Mouse (Mus musculus): ENCODE data around the gene Olfr957. TPM values are rescaled to one million over a fixed set of nuclear protein-coding genes. Genes with fewer than 3 reads are reported as not detected.

Gene Olfr957
- polyA plus RNA-seq (2015; fragmentation: Nextera tagmentation; extraction: Ambion mirVana): not detected in 2 replicates

DNA sequence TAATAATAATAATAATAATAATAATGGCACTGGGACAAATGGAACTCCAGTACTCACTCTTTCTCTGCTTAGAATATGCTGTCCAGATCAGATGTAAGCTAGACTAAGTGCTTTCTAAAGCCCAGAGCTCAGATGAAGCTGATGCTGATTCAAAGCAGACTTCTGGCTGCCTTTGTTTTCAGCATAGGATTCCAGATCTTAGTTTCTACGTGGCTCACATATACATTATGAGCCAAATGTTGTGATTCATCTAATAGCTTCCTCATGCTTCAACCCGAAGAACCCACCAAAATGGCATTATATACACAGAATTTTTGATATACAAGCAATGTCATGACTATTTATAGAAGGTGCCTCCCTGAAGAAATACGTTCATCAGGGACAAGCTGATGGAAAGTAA lies at the start of gene Olfr957:
Gene Olfr957, minus strand, starts transcription at position 279 of the 400 bp plus-strand sequence.
- DNase-seq (ENCODE audit: low spot score): no peak

DNA sequence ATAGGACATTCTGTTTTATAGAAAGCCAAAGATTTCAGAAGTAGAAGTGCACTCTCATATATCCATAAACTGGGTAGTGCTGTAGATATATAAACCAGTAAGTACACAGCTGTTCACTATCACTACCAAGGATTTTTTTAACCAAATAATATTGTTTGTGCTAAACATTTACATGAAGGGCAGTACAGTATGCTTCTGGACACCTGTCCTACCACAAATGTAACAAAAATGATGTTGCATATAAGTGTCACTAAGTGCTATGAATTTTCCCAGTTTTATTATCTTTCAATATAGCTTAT lies 42.7 kb upstream of the Olfr957 start:
- no peak for DNase-seq (ENCODE audit: low spot score)

DNA sequence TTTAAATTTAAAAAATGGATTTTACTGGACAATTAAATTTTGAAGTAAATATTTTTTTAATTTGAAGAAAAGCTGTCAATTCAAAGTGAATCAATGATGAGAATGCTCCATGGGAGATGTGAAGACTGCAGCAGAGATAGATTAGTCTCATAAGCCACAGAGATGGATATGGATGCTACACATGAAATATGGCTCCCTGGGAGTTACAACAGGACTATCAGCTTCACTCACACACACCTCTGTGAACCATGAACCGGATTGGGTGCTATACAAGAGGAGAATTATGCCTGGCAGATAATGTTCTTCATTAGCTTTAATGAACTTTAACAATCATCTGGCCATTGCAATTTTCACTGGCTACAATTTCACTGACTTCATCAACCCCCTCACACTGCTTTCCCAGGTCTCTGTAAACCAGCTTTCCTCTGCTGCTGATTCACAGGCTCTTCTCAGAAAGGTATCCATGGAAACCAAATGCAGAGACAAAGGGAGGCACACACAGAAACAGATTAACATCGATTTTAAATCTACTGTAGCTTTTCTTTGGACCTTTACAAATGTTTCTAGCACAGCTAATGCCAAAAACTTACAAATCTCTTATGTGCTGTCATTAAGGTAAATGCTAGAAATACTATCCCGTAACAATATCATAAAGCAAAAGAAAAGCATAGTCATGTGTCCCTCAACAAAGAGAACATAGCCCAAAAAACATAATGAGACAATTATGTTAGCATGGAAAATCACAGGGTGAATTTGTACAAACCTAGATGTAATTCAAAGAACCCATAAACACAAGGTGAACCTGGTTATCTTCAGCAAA lies 42.1 kb upstream of the Olfr957 start:
- no peak for DNase-seq (ENCODE audit: low spot score)

DNA sequence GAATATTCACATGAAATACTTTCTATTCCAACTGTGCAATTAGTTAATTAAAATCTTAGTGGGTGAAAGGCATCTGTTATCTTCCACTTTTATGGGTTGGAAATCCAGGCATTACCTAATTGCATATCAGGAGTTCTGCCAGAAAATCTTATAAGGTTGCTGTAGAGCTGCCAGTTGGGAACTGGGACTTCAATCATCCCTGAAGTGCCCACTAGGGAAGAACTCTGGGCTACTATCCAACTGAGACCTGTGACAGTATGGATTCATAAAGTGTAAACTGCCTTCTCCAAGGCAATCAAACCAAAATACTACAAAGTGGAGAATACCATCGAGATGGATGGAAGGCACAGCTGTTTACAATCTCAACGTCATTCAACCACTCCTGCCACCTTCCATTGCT lies 38.3 kb upstream of the Olfr957 start, which contains the start of gene Olfr958:
Gene Olfr958, minus strand, starts transcription at position 109 of the 400 bp plus-strand sequence.
- no peak for DNase-seq (ENCODE audit: low spot score)

DNA sequence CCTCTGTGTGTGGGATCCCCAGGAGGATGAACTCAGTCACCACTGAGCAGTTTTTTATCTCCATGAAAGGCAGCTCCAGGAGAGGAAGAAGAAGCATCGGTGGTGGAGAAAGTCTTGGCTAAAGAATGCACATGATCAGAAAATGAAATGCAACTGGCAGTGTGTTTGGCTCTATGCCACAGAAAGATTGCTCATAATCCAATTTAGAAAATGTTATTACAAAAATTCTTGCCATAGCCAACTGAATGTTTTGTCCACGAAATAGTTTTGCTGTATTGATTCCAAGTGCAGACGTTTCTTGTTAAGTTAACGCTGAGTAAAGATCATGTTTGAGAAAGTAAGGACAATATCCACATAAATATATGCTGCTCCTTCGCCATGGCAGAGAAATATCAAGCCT lies 35.2 kb upstream of the Olfr957 start:
- DNase-seq (ENCODE audit: low spot score): no peak

DNA sequence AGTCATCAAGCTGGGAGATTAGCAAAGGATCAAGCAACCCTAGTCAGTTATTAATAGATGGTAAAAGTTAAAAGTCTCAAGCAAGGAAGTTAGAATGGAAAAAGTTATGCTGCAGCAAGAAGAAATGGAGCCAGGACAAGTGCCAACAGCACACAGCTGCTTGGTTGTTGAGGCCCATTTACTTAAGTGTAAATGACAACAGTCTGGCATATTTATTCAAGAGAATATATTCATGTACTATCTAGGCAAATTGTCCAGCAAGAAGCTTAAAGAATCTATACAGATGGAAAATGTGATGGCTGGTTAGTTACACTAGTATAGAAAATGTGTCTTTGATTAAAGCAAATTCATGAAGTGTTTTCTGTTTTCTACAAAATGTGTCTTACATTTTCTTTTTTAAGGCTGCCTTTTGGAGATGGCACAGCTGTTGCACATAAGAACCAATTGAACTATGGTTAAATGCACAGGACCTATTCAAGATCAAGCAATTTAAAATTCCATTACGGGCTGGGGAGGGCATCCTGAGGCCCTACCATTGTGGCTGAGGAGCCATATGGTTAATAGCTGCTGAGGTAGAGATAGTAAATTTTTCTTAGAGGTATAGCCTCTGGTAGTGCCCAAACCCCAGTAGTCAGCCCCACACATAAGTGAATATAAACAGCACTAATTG lies 8.1 kb upstream of the Olfr957 start:
- DNase-seq (ENCODE audit: low spot score): no peak

DNA sequence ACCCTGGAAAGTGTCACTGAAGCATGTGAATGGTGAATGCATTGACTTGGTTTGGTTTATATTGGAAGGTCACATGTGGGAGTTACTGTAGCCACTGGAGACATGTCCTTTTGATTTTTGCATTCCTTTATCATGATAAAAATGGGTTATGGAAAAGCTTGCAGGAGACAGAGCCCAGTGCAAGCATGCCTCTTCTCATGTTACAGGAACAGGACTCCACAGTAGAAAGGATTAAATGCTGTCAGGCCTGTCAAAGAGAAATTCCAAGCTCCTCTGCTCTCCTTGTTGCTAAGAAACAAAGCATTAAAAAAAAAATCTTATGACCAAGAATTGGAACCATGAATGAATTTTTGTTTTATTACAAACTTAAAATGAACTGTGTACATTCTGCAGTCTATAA lies 3.0 kb upstream of the Olfr957 start:
- no peak for DNase-seq (ENCODE audit: low spot score)

DNA sequence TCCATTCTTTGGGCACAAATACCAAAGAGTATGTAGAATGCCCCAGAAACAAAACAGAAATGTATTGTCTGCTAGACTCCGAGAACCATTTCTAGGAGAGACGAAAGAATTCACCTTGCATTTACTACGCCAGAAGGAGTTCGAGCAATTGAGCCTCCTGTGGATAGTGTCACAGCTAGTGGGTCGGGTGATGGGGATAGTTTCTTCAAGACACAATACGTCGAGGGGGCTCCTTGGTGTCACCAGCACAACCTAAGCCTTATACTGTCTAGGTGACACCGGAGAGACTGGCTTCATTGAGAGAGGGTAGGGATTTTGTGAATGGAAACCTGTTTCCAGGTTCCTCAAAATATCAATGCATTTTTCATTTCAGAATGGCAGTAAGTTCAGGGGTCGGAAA lies 6.2 kb downstream of the Olfr957 start:
- no peak for DNase-seq (ENCODE audit: low spot score)

DNA sequence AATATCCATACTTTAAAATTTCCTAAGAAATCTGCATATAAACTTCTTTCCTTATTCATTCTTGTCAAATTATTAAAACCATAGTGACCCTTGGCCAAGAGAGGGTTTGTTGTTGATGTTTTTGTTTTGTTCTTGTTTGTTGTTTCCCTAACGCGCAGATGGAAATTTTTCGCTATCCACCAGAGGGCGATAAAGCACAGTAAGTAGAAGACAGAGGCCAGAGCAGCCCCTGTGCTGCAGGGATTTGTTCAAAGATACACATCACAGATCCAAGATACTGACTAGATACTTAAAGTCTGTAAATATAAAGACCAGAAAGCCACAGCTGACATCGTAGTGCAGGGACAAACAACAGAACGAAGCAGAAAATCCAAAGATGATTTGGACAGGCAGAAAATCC lies 6.6 kb downstream of the Olfr957 start:
- DNase-seq (ENCODE audit: low spot score): no peak

DNA sequence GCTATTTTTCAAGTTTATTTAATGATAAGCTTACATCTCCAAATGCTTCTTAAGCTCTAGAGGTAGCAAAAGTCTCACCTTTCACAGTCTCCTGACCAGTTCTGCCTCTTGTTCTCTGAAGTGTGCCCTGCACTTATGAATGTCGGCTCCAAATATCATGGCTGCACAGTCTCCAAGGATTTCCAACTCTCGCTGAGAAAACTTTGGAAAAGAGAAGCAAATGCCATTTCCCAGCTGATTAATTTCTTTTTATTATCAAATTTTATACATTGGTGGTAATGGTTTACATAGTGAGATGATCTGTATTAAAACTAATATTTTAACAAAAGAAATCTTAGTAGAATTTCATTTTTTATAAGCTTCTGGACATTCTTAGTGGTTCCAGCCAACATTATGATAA lies 21.7 kb downstream of the Olfr957 start, which contains the start of gene Olfr44:
Gene Olfr44, minus strand, starts transcription at position 101 of the 400 bp plus-strand sequence.
- DNase-seq (ENCODE audit: low spot score): no peak

DNA sequence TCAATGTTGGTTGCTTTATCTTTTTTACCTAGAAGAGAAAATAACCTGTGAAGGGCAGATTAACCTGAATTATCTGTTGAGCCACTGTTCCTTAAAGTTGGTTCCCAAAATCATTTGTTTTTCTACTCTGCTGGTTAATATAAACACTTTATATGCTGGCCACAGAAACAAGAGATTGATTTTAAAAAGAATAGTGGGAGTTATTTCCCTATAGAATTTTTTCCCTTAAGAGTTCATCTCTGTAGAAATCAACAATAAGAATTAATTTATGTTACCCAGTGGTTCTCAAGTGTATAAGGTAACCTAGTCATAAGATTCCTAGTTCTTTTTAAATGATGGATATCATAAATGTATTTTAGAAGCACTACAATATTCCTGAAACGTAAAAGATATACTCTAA lies 43.8 kb downstream of the Olfr957 start, which contains the start of gene Olfr955:
Gene Olfr955, minus strand, starts transcription at position 101 of the 400 bp plus-strand sequence.
- DNase-seq (ENCODE audit: low spot score): no peak

Other genes starting within 250 kb of the Olfr957 start
- not detected in 2 replicates for gene Olfr945, start 239.0 kb downstream of the Olfr957 start, polyA plus RNA-seq (2015; fragmentation: Nextera tagmentation; extraction: Ambion mirVana)
- gene Olfr948, start 189.8 kb downstream of the Olfr957 start, polyA plus RNA-seq (2015; fragmentation: Nextera tagmentation; extraction: Ambion mirVana): not detected in 2 replicates
- gene Olfr951, start 128.4 kb downstream of the Olfr957 start, polyA plus RNA-seq (2015; fragmentation: Nextera tagmentation; extraction: Ambion mirVana): not detected in 2 replicates
- not detected in 2 replicates for gene Olfr952, start 88.7 kb downstream of the Olfr957 start, polyA plus RNA-seq (2015; fragmentation: Nextera tagmentation; extraction: Ambion mirVana)
- gene Olfr954, start 59.1 kb downstream of the Olfr957 start, polyA plus RNA-seq (2015; fragmentation: Nextera tagmentation; extraction: Ambion mirVana): not detected in 2 replicates
- not detected in 2 replicates for gene Olfr955, start 43.9 kb downstream of the Olfr957 start, polyA plus RNA-seq (2015; fragmentation: Nextera tagmentation; extraction: Ambion mirVana)
- not detected in 2 replicates for gene Olfr44, start 21.8 kb downstream of the Olfr957 start, polyA plus RNA-seq (2015; fragmentation: Nextera tagmentation; extraction: Ambion mirVana)
- gene Olfr958, start 38.2 kb upstream of the Olfr957 start, polyA plus RNA-seq (2015; fragmentation: Nextera tagmentation; extraction: Ambion mirVana): not detected in 2 replicates
- gene Olfr959, start 59.8 kb upstream of the Olfr957 start, polyA plus RNA-seq (2015; fragmentation: Nextera tagmentation; extraction: Ambion mirVana): not detected in 2 replicates
- gene AW551984, start 88.6 kb upstream of the Olfr957 start, polyA plus RNA-seq (2015; fragmentation: Nextera tagmentation; extraction: Ambion mirVana): 0.98 and 1.3 TPM in 2 replicates
- not detected in 2 replicates for gene Olfr148, start 94.8 kb upstream of the Olfr957 start, polyA plus RNA-seq (2015; fragmentation: Nextera tagmentation; extraction: Ambion mirVana)
- not detected in 2 replicates for gene Olfr960, start 105.6 kb upstream of the Olfr957 start, polyA plus RNA-seq (2015; fragmentation: Nextera tagmentation; extraction: Ambion mirVana)
- gene Olfr961, start 129.3 kb upstream of the Olfr957 start, polyA plus RNA-seq (2015; fragmentation: Nextera tagmentation; extraction: Ambion mirVana): not detected in 2 replicates
- gene Olfr963, start 151.4 kb upstream of the Olfr957 start, polyA plus RNA-seq (2015; fragmentation: Nextera tagmentation; extraction: Ambion mirVana): not detected in 2 replicates
- gene Olfr149, start 191.3 kb upstream of the Olfr957 start, polyA plus RNA-seq (2015; fragmentation: Nextera tagmentation; extraction: Ambion mirVana): not detected in 2 replicates
- gene Olfr965, start 195.5 kb upstream of the Olfr957 start, polyA plus RNA-seq (2015; fragmentation: Nextera tagmentation; extraction: Ambion mirVana): not detected in 2 replicates
- not detected in 2 replicates for gene Olfr150, start 215.2 kb upstream of the Olfr957 start, polyA plus RNA-seq (2015; fragmentation: Nextera tagmentation; extraction: Ambion mirVana)
- not detected in 2 replicates for gene Olfr967, start 230.4 kb upstream of the Olfr957 start, polyA plus RNA-seq (2015; fragmentation: Nextera tagmentation; extraction: Ambion mirVana)